Mouse (Mus musculus) right cerebral cortex, postnatal 25 days (tissue): ENCODE measurements at regions not wholly inside any gene's neighbourhood (a gene's known extent, or its start where the extent isn't known, plus 50 kb on each side); places are given as distances from the start of the nearest gene placed in this dataset.

Source experiments
- DNase-seq: peaks from one replicate; pipeline ENCODE4 v3.0.0; 2022

DNA sequence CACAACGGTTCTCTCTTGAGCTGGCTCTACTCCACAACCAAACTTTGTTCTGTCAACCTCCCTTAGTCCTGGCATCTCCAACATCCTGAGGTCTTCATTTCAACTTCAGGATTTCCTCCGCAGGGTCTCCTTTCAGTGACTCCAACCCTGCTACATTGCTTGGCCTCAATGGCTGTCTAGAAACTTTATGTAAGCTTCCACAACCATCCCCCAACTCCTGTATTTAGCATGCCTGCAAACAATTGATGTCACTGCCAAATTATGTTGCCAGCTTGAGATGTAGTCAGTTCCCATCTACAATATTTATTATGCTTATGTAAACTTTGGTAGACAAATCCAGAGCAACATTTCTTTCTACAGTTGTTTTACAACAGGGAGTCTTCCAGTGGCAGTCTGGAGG, 336.4 kb upstream of the Meis1 start:
- no peak for DNase-seq

DNA sequence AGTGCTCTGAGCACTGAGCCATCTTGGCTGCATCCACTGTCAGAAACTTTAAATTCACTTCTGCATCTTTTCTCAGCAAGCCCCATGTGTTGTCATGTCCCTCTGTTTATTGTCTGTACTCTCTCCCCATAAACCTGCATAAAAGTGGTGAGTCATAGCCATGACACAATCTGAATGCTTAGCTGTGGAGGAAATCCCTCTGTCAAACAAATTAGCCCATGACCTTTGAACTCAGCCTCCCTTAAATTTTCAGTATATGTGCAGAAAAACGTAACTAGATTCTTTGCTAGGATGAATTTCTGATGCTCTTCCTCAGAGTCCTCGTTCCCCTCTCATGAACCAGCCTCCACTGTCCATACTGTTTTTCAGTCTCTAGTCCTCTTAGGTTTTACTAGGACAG, 337.4 kb upstream of the Meis1 start:
- no peak for DNase-seq

DNA sequence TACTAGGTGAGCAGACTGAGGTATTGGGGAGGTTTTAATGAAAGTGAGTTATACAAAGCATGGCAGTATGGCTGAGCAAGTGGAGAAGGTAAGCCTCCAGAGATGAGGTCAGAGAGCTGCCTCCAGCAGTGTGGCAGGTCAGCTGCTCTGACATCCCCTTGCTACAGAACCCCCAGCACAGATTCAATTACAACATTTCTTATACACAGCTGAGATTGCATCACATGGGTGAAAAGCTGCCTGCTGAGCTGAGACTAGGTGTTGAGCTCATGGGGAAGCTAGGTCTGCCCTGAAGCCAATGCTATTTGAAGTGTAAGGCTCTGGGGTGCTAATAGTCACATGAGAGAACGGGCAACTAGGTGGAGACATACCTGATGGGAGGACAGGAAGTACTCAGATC, 350.4 kb upstream of the Meis1 start:
- DNase-seq = no peak

DNA sequence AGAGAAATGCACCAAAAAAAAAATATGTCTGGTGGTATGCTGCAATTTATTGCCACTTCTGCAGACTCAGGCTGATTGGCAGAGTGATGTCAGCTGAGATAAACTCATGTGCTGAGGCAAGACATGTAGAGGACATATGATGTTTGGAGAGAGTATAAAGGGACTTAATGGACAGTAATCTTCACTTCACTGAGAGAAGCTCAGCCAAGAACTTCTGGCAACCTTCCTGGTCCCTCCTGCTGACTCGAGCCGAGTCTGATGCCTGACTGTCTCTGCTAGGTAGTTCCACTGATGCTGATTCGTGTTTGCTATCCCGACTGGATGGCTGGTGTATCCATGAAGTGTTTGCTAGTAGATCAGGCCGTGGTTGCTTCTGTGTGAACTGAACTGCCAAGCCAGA, 354.7 kb upstream of the Meis1 start:
- no peak for DNase-seq

DNA sequence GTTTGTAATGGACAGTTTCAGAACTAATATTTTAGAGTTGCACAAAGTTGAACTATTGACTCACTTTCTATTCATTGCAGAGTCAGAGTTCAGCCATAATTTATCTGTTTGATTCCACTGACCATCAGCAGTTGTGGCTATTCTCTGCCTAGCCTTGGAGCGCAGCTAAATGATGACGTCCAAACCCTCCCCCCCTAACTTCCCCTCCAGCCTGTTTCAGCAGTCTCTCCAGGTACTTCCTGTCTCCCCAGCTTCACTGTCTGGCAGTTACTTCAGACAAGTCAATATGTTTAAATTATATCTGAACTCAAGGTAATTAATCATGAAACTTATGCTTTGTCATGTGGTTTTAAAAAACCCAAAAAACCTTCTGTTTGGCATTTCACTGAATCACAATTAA, 362.1 kb upstream of the Meis1 start:
- DNase-seq = no peak

DNA sequence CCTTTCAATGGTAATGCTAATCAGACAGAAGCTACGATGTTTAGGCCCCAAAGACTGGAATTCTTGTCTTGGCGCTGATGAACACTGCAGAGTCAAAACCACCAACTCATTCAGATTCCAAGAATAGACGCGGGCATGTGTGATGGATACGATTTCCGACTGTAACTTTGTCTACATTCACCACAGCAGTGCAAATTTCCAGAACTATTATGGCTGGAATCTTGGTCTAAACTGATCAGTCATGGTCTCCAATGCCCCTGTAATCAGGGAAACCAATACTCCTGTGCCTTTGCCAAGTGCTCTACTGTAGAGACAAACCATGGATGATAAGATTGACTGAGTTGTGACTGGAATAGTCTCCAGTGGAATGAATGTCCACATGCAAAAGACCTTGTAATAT, 370.4 kb upstream of the Meis1 start:
- DNase-seq = no peak

DNA sequence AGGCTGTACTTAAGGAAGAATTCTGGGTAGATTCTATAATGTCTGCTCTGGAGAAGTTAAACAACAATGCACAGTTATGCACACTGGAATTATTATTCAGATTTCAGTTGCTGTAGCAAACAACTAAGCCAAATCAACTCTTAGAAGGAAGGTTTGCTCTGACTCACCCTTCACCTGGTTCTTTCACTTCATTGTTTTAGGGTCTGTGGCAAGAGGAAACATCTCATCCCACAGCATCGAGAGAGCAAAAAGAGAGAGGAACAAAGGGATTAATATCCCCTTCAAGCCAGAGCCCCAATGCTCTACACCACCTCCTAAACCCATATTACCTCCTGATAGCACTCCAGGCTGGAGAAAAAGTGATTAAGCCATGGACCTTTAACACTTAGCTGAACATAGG, 373.4 kb upstream of the Meis1 start:
- DNase-seq = no peak

DNA sequence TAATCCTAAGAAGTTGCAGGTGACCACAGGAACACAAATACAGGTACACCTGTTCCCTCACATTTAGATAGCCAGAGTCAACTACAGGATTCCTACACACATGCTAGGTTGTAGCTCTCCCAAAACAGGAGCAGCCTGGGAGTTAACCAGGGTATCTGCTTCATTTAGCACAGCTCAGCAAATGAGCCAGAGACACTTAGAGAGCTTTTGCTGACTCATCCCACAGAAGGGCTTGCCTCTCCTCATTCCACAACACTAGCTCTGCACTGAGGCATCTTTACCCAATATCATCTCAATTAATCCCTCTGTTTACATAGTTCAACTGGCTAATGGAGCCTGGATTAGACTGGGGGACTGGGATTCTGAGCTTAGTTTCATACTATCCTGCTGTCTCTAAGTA, 375.6 kb upstream of the Meis1 start:
- no peak for DNase-seq

DNA sequence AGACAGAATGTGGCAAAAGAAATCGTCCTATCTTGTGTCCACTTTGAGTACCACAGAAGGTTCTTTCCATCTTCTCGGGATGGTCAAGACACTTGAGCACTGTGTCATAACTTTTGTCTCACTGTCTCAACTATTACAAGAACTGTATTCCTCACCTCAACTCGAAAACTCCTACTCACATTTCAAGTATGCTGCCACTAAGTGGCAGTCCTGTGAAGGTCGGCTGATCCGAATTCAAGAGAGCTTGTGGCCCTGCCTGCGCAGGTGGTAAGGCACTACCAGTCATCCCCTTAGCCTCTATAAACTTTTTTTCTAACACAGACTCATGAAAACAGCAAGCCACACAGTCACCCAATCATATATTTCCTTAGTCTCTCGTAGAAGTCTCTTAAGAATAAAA, 381.6 kb upstream of the Meis1 start:
- no peak for DNase-seq

DNA sequence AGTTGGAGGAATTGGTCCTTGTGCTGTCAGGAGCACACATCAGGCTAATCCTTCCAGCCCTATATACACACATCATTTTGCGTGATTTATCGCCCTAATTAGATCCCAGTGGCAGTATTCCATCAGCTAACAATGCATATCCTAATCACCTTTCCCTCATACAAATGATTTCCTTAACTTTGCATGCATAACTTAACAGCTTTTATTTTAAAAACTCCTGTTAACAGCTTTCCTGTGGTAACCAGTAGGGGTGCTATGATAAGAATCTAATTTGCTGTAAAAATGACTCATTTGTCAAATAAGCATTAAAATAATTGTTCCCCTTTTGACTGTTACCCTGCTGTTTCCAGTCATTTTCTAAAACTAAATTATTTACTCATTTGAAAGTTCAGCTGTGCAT, 401.4 kb upstream of the Meis1 start:
- DNase-seq = no peak

DNA sequence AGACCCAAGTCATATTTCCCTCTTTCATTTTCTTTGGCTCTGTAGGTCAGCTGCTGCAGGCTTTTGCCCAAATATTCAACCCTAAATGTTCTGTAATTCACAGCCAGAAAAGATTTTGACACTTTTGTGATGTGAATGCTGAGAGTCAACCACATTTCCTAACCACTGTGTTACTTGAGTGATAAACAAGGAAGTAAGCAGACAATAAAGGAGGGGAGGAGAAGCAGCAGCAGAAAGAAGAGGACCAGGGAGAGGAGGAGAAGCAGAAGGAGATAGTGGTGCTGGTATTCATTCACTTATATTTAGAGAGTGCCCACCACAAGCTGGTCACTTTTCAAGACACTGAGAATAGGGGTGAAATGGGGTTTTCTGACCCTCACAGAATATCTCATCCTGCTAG, 404.5 kb upstream of the Meis1 start:
- DNase-seq = no peak

DNA sequence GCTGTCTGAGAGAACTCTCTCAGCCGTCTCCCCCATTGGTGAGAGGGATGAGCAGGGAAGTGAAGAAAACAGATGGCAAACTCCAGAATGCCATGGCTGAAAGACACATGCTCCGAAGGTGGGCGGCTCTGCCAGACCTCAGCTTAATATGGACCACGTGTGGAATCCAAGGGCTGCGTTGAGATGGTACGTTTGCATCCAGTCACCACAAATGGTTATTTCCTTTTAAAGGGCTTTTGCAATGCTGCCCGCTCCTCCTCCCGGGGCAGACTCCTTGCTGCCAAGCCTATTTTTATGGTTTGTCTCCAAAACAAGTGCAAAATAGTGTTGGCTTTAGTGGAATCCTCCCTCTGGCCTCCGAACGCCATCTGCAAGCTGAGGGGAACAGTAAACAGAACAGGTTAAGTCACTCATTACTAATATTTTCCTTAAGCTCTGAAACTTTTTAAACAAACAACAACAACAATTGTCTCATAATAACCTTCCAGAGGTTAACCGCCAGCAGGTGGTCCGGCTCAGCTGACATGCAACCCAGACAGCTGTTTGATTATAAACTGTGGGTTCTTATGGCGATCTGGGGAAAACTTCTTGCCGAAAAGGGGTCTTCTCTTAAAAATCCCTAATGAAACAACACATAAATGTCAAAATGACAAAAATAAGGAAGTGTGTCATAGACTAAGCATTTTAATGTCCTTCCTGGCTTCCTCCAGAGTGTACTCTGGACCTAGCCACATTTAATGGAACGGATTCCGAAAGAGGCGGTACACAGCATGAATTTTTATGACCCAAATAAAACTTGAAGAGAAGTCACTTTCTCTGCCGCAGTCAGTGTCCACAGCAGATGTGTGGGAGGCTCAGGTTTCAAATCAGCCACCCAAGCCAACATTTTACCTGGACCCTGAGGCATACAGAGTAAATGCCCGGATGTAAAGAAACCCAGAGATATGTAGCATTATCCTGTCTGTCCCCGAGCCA, 405.3 kb upstream of the Meis1 start:
- DNase-seq = peak; percentile 7

DNA sequence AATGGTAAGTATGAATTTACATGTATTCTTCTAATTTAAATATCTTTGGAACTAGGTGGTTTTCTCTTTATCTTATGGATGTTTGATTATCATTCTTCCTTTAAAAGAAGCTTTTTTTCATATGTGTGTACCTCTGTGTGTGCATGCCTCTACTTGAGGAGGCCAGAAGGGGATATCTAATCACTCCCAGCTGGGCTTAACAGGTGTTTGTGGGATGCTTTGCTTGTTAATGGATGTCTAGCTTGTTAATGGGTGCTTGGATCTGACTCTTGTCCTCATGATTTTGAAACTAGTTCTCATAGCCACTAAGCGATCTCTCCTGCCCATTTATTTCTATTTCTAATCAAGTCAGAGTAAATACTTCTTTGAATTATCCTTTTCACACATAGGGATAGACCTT, 408.8 kb upstream of the Meis1 start:
- DNase-seq = no peak

DNA sequence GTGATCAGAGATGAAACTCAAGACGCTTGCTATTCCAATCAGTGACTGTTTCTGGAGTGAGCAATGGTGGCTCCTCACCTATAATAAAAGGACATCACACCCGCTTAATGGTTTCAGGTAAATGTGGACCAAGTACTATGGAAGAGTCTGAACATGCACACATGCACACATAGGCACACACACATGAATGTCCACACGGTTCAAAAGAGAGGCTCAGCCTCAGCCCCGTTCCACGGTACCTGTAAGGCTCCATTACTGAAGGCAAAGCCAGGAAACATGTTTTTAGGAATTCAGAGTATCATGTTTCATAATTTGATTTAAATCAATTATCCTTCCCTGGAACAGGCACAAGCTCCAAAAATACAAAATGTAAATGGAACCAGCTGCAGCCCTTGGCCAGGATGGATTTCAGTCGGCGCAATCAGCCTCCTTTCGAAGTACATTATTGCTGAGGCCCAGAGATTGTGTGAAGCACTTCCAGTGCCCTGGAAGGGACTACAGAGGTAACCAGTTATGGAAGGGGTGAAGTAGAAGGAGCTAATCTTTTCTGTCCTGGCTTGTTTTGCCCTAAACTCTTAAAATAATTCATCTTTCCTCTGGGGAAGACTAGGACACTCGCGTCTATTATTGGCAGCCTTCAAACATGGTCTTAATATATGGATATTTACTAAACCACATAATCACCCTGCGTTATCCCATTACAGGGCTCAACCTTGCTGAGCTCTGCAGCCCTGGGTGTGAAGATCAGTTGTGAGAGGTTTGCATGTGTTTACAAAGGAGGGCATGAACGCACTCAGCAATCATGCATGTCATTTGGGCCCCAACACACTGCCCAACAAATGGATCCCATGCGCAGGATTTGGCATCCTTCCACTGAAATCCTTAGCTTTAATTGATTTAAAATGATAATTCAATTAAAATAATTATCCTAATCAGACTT, 415.2 kb upstream of the Meis1 start:
- no peak for DNase-seq

DNA sequence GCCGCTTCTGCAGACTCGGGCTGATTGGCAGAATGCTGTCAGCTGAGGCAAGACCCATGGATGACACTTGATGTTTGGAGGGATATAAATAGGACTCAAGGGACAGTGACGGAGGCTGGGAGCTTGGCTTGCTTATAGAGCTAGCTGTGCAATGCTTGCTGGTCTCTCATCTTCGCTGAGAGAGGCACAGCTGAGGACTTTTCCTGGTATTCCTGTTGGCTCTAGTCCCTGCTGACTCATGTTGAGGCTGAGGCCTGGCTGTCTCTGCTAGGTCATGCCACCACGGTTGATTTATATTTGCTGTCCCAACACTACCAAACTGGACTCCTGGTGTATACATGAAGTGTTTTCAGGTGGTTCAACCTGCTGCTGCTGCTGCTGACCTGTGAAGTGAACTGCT, 419.6 kb upstream of the Meis1 start:
- no peak for DNase-seq

DNA sequence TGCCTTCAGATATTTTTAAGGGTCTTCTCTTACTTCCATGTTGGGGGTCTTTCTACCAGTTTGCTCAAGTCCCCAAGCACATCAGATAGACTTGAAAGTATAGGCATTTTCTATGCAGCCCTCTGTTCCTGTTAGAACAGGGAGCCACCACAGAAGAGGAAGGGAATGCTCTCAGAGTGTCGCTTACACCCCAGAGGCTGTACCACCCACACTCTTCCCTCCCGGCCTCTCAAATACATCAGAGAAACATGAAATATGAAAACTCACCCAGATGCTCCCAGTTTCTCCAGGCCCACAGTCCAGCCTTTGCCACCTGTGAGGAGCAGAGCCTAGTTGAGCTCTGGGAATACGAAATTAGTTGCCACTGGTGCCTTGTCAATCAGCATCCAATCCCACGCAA, 423.2 kb upstream of the Meis1 start:
- DNase-seq = no peak

DNA sequence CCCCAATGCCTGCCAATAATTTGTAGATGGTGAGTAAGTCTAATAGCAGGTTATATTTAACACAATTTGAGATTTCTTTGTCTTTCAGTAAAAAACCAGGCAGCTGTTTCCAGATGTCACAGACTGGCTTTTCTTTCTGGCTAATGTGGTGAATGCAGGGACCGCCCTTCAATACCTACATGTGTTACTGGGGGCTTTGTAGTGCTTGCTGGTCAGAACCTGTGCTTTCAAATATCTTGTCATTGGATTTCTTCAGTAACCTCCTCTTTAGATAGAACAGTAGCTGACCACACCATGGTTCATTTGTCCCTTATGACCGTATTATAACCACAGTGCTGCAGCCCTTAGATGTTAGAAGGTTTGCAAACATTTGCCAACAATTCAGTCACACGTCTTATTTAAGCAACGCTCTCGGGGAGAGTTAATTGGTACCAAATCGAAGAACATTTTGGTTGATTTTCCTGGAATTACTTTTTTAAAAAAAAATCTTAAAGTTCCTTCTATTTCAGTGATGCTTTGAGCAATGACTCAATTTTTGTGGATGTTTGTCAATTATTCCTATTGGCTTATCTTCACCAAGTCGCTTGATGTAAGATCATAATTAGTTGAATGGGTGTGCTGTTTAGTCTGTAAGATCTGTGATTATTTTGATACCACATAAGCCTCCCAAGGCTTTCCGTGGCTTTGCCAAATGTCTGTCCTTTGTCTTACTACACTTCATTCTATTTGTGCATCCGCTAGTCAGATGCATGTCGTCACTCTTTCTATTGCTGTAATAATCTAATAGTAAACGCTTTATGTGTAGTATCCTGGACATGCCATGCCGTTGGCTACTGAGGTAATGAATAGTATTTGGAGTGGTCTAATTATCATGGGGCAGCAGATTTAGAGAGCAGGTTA, 436.9 kb upstream of the Meis1 start:
- no peak for DNase-seq

DNA sequence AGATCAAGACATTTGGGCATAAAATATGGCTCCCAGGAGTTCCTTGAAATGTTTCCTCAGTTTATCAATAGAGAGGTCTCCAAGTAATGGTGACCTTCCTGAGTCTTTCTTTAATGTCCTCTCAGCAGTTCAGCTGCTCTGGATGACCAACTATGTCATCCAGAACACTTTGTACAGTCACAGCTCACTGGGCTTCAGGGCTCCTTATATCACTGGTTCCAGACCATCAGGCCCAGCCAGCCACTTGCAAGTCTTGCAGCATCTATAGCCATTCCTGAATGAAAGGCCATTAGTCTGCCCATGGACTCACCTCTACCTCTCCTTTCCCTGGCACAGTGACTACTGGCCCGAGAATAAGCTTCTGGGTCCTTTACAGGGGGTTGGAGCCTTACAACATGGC, 437.8 kb upstream of the Meis1 start:
- no peak for DNase-seq

DNA sequence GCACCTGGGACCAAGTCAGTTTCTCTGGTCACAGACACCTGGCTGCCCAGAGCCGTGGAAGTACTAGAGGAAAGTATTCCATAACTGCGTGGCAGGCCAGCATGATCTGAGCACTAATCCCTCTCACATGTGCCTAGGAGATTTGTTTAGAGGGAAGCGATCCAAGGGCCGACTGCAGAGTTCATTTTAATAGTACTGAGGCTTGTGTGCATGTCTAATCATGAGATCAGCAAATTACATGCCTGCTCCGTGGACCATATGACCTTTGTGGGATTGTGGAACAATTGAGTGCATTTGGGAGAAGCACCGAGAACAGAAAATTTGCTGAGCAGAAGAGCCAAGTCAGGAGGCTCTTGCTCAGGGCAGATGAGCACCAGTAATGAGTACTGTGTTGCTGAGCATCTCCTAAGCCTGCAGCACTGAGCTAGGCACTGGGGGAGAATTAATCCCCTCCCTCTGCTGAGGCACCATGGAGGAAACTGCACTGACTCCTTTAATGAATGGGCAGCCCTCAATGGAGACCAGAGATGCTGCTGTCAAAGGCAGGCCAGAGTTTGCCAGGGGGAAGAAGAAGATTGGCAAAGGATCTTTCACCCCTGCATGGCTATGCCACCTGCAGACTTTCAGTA, 445.1 kb upstream of the Meis1 start:
- no peak for DNase-seq

DNA sequence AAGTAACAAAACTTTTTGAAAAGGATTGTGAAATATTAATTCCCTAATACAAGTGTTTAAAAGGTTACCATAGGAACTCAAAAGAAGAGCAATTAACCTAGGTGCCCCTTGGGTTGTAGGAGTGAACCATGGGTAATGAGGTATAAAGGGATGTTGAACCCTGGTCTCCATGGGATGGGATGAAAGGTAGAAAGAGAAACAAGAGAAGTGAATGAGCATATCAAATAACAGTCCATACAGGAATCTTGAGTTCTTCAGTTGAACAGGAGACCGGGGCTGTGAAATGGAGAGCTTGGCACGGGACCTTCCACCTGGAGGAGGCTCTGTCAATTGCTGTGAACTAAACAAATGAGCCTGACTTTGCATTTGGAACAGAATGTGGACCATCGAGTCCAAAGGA, 449.6 kb upstream of the Meis1 start:
- DNase-seq = no peak

DNA sequence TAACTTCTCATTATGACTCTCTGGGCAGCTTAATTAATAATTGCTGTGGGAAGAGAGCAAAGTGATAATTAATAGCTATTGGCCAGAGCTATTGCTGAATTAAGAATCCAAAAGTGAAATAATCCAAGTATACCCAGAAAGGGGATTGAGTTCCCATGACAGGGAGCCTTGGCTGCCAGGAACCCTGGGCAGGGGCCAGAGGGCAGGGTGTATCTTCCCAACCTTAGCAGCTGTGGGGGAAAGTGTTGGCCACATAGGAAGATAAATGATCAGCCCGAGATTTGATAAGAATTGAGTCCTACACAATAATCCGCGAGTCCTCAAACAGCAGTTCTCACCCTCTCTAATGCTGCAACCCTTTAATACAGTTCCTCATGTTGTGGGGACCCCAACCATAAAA, 450.0 kb upstream of the Meis1 start:
- no peak for DNase-seq

DNA sequence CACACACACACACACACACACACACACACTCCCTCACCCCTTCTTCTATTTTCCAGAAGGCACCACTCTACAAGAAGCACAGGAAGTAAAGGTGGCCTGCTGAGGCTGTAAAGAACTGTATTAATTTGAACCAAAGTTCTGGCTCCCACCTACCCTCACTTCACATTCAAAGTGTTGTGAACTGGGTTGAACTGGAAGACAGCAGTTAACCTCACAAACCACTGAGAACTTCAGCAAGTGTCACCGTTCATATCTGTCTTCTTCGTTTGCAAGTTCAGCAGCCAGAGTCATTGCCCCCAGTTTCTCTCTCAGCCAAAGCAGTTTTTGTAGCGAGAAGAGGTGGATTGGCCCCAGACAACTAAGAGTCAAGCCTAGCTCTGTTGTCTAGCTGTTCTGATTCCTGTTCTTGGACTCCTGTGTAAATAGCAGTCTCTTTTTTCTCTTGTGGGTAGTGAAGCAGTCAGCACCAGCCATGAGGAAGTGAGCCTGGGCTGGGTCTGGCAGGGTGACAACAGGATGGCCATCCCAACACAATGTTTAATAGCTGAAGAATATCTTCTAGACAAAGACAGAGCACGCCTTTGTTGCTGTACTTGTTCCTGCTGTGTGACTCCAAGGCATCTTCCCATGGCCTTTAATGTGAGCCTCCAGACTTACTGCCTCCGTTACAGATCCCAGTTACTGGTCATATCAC, 452.0 kb upstream of the Meis1 start:
- DNase-seq = no peak
